Mouse (Mus musculus): ENCODE measurements at regions not wholly inside any gene's neighbourhood (a gene's known extent, or its start where the extent isn't known, plus 50 kb on each side); places are given as distances from the start of the nearest gene placed in this dataset.

DNA sequence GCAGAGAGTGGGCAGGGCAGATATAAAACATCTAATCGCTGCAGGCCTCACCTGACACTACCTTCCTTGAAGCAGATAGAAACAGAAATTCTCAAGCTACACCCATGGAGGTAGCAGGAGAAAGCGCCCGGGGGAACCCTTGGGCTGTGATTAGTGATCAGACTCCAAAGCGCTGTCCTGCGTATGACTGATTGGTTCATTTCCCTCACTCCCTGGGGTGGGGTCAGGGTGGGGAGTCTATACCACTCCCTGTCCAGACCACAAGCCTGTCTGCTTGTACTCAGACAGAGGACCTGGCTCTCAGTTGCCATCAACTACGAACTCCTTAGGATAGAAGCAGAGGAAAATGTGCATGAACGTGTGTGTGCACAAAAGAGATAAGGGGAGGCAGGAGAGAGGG is 77.7 kb downstream of the Gm826 start:
- no peak for DNase-seq (ENCODE audit: low spot score)

DNA sequence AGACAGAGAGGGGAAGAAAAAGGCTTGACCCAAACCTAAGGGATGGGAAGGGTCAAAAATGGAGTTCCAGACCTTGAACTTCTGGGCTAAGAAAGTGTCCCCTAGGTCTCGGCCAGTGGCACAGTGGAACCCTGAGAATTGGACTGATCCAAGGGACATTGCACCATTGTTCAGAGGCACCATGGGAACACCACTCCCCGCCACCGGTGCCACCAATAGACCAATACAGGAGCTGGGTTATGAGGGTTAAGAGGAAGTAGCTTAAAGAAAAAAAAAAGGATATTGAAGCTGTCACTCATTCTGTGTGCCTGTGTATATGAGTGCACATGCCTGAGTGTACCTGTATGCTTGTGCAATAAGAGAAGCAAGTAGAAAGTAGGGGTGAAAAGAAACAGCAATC is 83.7 kb downstream of the Gm826 start:
- DNase-seq (ENCODE audit: low spot score), result no peak

DNA sequence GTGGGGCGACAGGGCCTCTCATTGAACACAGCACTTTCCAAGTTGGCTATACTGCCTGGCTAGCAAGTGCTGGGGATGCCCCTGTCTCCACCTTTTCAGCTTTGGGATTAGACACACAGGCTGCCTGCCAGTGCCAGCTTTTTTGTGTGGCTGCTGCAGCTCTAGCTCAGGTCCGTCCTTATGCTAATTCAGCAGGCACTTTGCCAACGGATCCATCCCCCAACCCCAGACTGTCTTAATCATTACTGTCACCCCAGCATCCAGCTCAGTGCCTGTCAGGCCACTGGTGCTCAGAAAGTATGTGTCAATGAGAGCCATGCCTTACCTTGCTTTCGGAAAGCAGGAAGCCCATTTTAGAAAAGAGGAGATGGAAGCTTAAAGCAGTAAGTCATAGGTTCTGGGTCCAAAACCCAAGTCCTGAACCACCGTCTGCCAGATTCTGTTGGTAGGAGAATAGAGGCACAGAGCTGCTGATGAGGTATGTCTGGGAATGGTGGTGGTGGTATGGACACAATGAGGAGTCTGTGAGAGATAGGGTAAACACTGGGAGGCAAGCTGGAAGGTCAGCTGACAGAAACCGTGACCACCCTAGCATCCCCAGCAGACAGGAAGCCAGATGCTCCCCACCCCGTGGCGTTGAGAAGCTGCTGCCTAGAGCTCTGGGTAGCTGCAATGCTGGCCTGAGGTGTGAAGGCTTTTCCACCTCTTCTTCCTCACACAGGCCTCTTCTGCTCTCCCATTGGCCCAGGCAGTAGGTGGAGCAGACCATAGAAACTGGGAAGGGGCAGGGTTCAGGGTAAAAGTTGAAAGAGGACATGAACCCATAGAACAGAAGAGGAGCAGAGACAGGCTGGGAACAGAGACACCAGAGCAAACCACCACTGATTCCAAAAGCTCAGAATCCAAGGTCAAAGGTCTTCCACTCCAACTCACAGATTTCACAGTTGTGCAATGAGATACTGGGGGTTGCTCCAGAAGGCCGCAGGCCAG is 84.6 kb downstream of the Gm826 start:
- DNase-seq (ENCODE audit: low spot score), result no peak

DNA sequence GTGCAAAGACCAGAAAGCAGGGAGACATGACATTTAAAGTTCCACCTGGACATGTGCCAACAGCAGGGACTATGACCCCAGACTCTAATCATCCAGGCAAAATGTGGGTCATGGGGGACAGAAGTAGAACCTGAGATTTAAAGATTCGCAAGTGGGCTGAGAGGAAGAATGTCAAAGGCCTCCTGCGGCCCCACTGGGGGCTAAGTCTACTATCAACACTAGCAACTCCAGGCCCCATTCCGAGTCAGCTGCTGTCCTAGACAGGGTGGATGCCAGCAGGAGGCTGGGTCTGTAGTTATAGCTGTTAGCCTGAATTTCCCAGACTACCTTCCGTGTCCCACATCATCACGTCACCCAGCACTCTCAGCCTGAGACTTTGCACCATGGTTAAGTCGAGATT is 86.7 kb downstream of the Gm826 start:
- DNase-seq (ENCODE audit: low spot score), result no peak

DNA sequence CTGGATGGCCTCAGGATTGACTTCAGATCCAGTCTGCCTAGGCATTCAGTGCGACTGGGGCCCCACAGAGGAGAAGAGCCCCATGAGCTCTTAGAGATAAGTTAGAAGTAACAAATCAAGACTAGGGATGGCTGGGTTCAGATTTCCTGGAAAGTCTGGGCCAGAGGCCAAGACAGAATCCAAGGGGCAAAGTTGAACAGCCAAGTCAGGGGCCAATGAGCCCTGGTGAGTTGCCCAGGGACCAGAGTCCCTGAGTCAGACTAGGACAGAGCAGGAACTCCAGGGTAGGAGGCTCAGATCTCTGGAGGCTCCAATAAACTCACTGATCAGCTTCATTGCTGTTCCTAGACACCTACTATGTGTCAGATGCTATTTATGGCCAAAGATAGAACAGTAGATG is 87.6 kb downstream of the Gm826 start:
- no peak for DNase-seq (ENCODE audit: low spot score)

DNA sequence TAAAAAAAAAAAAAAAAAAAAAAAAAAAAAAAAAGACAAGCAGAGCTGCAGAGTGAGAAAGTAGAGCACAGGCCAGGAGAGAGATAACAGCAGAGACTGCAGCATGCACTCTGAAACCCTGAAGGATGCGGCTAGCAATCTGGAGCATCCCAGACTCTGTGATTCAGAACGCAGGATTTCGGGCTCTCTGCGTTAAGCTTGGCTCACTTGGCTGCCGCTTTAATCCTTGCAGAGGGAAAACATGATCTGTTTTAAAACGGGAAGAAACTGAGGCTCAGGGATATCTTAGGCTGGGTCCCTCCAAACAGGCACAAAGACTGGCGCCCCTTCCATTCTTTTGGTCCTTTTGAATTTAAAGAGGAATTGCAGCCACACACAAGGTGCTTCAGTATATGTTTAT is 89.1 kb downstream of the Gm826 start:
- no peak for DNase-seq (ENCODE audit: low spot score)

DNA sequence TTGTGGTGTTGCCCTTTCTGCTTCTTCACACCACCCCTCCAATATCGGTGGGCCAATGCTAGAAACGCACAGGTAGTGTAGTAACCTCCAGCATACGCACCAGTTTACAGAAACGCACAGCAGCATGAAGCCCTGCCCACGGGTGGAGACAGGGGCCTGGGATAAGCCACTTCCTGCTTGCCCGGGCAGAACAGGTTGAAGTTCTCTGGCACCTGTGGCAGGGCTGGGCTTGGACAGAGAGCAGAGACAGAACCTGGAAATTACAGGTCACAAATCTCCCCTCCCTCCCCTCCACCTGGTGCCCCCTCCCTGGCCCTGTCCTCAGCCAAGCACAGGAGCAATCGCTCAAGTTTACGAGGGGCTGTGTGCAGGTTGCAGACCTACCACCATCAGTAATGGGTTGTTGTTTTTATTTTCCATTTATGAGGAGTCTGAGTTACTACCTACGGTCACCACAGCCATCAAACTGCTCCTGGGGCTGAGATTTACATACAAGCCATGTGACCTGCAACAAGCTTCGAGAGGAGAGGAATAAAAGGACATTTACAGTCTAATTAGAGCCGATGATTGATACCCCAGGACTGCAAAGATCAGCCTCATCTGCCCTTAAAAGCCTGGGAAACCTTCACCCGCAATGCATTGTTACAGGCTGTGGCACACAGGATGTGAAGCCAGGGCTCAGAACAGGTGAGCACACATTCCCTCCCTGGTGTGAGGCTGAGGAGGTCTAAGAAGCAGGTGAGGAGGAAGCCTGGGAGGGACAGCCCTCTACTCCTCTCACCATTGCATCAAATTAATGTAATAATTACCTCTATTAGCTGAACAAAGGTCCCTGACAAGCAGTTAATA is 93.2 kb downstream of the Gm826 start:
- DNase-seq (ENCODE audit: low spot score), result no peak

DNA sequence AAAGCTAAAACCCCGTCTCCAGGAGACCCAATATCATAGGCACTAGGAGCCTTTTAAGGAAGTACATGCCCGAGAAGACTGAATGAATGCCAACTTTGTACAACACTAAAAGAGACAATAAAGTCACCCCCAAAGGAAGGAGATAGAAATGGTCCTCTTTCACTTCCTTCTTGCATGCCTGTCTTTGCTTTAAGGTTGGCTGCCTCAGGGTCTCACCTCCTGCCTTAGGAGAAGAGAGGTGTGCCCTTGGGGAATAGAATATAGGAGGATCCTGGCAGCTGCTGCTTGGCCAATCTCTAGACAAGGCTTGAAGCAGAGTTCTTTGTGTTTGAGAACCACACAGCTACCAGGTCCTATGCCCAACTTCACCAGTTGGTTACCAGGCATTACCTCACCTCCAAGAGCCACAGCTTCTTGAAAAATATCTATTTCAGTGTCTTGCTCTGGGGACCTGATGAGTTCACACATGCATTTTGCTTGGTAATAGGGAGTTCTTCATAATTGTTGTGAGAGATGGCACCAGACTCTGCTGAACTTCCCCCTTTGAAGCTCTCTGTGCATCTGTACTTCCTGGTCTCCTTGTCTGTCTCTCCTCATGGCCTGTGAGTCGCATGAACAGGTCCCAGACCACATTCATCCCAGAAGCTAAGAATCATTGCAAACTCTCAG is 96.4 kb downstream of the Gm826 start:
- no peak for DNase-seq (ENCODE audit: low spot score)

DNA sequence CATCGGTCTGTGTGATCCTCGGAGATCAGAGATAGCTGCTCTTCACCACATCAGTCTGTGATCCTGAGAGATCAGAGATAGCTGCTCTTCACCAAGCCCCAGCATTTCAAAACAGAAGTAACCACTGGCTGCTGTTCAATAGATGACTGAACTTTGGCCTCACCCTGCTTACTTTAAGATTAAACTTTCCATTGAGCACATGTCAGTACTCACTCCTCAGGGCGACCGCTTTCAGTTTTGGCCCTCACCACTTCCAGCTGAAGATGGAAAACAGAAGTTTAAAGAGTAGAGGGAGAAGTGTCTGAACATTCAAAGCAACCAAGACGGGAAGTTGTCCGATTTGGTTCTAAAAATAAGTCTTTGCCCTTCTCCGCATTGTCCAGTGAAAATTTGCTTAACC is 97.2 kb downstream of the Gm826 start:
- no peak for DNase-seq (ENCODE audit: low spot score)

DNA sequence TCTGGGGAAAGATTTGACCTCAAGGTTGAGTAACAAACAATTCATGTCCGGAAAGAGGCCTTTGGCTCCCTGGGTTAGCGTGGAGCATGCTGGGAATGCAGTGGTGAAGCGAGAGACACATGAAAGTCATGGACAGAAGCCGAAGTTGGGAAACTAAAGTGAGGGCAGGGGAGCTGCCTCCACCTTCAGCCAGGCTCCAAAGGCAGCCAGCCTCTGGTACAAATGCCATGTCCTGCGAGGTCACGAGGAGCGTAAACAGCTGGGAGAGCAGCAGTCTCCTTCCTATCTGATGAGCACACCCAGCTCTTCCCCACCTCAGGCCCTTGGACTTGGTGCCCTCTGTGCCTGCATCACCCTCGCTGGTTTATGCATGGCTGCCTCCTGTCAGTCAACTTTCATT is 103.2 kb downstream of the Gm826 start:
- DNase-seq (ENCODE audit: low spot score), result no peak

DNA sequence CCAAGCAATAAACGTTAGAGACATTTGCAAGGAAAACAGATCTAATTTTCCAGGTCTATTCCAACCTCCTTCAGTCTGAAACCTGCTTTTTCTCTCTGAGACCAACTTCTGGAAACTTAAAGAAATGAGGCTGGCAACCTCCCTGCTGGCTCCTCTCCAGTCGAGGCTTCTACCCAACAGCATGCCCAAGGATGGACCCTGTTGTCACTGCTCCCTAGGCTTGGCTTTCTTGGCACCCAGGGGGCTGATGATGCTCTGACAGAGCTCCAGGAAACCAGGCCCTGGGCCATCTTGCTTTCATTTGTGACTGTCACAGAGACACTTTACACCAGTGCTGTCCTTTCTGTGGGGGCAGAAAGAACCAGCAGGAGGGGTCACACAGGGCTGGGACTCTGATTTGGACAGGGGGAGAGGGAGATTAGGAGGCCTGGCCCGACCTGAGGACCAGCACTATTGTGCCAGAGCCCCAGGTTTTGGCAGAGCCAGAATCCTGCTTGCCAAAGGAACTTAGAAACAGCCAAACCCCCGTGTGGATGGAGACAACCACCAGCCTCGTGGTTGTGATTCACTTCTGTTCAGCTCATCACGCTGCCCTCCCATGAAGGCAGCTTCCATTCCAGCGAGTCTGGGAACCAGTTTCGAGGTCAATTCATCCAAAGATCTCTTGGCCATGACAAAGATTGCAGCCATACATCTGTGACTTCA is 105.5 kb downstream of the Gm826 start:
- DNase-seq (ENCODE audit: low spot score), result no peak

DNA sequence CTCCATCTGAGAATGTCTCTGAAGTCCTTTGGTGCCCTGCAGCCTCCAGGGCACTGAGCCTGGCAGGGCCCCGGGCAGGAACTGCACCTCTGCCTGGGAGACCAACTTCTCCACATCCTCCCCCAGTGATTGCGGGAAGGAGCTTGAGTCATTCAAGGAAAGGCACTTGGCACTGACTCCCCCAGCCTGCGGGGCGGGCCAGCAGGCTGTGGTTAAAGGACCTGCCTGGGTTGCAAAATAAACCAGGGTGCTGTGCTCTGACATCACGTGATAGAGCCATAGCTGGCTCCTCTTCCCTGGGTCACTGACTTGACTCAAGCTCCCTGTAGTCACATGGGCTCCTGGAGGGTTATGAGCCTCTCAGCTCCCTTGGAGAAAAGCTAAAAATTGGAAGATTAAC is 108.5 kb downstream of the Gm826 start:
- no peak for DNase-seq (ENCODE audit: low spot score)

DNA sequence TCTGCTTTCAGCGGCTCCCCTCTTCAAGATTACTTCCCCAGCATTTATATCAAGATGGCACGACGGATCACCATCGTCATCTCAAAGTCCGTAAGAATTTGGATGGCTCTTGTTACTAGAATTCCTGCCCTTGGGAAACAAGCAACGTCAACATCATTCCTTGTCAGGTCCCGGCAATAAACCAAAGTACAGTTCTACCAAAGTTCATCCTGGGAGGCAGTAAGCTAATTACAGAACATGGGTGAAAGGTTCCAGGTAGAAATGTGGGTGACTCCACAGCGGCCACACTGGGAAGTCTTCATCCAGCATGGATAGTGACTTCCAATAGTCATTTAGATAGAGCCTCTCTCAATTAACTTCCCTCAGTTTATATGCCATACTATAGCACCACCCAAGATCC is 110.6 kb downstream of the Gm826 start:
- no peak for DNase-seq (ENCODE audit: low spot score)

DNA sequence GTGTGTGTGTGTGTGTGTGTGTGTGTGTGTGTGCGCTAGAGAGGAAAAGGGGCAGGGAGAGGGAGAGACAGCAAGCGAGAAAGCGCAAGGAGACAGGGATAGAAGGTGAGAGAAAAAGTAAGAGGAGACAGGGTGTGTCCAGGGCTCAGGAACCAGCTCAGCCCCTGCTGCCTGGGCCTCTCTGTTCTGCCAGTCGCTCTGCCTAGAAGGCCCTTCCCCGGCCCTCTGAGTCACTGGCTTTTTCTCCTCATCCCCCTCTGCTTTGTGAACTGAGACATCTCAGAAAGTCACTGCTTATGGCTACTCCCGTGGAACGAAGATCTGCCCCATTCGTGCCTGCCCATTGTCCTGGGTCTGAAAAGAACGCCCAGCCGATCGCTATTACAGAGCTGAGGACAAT is 112.2 kb downstream of the Gm826 start:
- DNase-seq (ENCODE audit: low spot score), result no peak

DNA sequence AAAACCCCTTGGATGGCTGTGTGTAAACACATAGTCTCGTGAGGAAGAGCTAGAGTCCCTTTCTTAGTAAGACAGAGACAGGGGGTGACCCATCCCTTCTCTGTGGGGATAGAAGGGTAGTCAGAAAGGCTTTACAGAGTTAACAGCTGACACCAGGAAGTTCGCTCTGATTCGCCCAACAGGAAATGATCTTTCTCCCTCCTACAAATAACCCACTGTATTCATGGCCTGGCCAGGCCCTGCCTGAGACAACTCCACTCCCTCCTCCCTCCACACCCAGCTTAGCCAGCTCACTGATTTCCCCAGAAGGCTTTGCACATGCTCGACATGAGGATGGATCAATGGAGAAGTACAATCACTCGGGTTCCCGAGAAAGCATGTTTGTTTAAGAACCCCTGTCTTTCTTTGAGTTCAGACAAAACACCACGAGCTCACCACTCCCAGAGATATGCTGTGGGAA is 113.4 kb downstream of the Gm826 start:
- DNase-seq (ENCODE audit: low spot score), result peak; percentile 59

DNA sequence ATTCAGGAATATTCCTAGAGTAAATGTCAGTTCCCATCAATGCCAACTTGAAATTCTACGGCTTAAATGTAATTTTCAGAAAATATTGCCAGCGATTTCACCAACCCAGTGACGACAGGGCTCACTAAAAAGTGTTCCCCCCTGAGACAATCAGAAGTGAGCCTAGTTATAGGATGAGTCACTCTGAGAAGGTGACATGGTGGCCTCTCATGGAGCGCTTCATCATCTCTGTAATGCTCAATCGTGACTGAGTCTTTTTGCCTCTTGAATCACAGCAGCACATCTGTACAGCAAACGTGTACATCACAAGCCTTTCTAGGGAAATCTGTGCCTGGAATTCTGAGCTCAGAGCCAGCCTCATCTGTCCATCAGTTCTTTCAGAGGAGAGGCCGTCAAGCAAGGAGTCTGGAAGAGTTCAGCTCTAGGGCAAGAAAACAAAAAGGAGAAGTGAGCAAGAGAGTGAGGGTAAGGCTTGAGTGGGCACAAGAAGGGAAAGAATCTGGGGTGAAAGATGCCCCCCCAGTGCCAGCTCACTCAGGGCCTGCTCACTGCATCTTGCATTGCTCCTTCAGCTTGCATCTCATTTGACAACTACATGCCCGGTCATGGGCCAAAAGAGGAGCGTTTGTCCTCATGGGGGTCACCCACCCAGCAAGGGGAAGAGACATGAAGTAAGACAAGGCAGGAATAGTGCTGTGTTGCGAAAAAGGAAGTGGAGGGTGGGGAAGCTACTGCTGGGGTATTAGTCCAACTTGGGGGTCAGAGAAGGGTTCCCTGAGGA is 119.7 kb downstream of the Gm826 start:
- DNase-seq (ENCODE audit: low spot score), result no peak

DNA sequence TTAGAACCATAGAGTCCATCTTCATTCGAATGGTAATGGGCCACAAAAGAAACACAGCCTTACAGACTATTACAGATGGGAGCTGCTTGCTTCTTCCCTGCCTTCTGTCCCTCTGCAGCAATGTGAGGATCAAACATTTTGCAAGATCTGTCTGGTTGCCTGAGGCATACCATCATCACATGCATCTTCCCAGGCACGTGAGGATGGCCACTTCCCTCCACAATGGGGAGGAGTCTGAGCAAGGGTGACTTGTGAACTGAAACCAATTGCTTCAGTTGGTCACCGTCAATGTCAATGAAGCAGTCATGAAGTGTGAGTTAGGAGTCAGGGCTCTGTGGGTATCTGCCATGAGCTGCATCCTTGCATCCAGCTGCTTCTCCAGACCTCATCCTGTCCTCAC is 123.5 kb downstream of the Gm826 start:
- DNase-seq (ENCODE audit: low spot score), result no peak

DNA sequence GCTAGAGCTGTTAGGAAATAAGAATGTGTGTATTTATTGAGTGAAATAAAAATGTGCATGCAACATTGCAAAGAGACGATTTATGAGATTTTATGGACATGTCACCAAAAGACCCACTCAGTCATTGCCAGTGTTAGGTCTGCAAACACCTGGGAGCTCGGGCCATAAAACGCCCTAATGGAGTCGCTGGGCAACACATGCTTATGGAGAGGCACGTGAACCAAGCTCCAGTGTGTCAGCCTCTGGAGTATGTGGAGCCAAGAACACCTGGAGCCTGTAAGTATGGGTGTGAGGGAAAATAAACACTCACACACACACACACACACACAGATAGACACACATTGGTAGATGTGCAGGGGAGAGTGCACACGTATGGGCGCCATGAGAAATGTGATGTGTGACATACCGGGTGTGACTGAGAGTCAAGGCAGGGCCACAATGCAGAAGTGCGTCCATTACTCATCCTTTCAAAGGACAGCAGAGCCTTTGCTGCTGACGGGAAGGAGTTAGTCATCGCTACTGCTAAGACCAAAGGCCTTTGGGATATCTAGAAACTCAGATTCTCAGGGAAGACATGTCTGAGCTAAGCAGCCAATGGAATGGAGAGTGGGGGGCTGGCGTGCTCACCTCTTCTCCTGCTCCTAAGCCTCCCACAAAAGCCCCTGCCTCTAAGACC is 124.2 kb downstream of the Gm826 start:
- no peak for DNase-seq (ENCODE audit: low spot score)

DNA sequence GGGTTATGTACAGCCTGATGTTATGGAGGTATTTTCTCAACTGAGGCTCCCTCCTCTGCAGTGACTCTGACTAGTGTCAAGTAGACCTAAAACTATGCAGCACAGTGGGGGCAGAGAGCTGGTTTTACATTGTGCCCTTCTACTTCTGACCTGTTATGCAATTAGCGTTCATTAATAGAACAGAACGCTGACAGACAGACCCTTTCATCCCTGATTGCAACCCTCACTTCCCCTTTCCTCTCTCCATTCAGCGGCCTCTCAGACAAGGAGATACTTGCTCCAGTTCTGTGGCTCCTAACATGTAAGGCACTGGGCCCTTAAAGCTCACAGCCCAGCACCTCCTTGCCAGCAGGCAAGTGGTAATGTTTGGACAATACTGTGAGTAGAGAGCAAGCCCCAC is 125.7 kb downstream of the Gm826 start:
- DNase-seq (ENCODE audit: low spot score), result no peak

DNA sequence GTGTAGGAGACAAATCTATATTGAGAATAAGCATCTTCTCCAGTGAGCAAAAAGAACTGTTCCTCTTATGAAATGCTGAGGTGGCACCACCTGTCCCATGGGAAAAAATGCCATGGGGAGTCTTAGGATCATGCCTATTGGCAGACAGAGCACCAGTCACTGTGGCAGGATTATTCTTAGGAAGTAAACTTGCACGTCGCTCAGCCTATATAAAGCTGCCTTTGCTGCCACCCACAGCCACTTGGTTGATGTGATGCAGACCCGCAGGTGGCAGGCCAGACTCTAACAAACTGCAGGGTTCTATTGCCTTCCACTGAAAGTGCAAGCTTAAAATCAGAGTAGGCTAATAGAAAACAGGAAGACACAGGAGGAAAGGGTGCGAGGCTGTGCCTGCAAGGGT is 126.7 kb downstream of the Gm826 start:
- DNase-seq (ENCODE audit: low spot score), result no peak
